ENCODE assay signal across 10 mouse cellular contexts in the genomic region with DNA sequence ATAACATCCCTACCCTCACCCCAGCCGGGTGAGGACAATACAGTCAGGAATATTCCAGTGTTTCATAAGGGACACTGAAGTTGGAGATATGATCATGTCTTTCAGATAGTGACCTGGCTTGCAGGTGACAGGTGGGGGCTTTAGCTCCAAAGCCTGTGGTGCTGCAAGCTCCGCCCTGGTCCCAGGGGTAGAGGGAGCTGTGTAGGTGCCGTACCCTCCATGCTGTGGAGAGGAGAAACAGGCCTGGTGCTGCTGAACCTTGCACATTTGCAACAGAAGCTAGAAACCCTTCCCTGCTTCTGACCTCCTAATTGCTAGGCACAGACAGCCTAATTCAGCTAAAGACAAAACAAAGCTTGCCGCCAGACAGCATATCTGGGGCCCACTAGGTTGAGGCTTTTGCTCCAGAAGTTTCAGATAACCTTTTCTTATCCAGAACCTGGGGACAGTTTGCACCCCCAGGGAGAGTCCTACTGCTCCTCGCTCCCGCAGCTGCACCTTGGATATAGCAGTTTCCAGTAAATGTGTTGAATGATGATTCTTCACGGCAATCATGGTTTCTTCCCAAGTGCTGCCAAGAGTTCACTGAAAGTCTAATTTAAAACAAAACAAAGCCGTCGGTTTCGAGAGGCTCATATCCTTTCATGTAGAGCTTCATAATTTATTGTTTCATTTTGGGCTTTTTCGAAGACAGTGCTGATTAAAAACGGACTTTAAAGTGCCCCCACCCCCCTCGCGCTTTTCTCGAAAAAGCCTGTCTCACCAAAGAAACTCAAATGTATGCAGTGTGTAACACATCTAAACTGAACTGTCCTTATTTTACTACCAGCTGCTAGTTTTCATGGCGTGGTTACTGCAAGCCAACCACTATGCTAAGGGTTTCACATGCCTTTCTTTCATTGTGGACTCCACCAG. TPM values are rescaled to one million over a fixed set of nuclear protein-coding genes. Genes with fewer than 3 reads are reported as not detected.
DNase-seq lines count a peak whose midpoint lies in the region; ATAC-seq and TF ChIP-seq lines count a peak whose summit lies in the region.
"Had no signal": no experiment of that assay in that cellular context is flagged by ENCODE, and none has a peak within 500 bp of the region (broad histone marks: within the 10 kb centered on the region; RNA-seq: fewer than 3 reads in every experiment).

No protein-coding gene starts in this region.

- H3K4me3 ChIP-seq in heart, embryonic 15.5 days, result no peak overlapping the region
- H3K4me3 ChIP-seq in midbrain, embryonic 15.5 days, result no peak overlapping the region
- H3K4me3 ChIP-seq in midbrain, postnatal 0 days (ENCODE audit: low read depth, low read length), result no peak overlapping the region
- H3K4me3 ChIP-seq in forebrain, embryonic 16.5 days (replicated peaks; ENCODE audit: low read length), result no peak overlapping the region
- no peak overlapping the region for H3K4me3 ChIP-seq in neural tube, embryonic 15.5 days (replicated peaks)

- no peaks in the 10 kb centered on the region for H3K9me3 ChIP-seq in heart, embryonic 15.5 days (replicated peaks)
- H3K9me3 ChIP-seq in midbrain, embryonic 15.5 days, result no peaks in the 10 kb centered on the region
- no peaks in the 10 kb centered on the region for H3K9me3 ChIP-seq in midbrain, postnatal 0 days (ENCODE audit: low read length)
- H3K9me3 ChIP-seq in forebrain, embryonic 16.5 days (ENCODE audit: control insufficient read depth, low read length), result no peaks in the 10 kb centered on the region
- no peaks in the 10 kb centered on the region for H3K9me3 ChIP-seq in neural tube, embryonic 15.5 days (replicated peaks)

- H3K4me1 ChIP-seq in heart, embryonic 15.5 days (replicated peaks), result peaks cover 45% of the 10 kb centered on the region
- H3K4me1 ChIP-seq in midbrain, embryonic 15.5 days, result no peaks in the 10 kb centered on the region
- no peaks in the 10 kb centered on the region for H3K4me1 ChIP-seq in midbrain, postnatal 0 days (ENCODE audit: insufficient read depth, low read length)
- H3K4me1 ChIP-seq in forebrain, embryonic 16.5 days (replicated peaks; ENCODE audit: control insufficient read depth, insufficient read depth, low read length), result peaks cover 17% of the 10 kb centered on the region
- peaks cover 23% of the 10 kb centered on the region for H3K4me1 ChIP-seq in neural tube, embryonic 15.5 days

- 0 out of 2 replicates have a peak overlapping the region, but pooled peaks have one; percentile 3 for H3K9ac ChIP-seq in heart, embryonic 15.5 days
- no peak overlapping the region for H3K9ac ChIP-seq in midbrain, embryonic 15.5 days
- no peak overlapping the region for H3K9ac ChIP-seq in midbrain, postnatal 0 days (replicated peaks; ENCODE audit: low read length, poor library complexity, severe bottlenecking)
- H3K9ac ChIP-seq in forebrain, embryonic 16.5 days (replicated peaks; ENCODE audit: low read depth, low read length), result no peak overlapping the region
- H3K9ac ChIP-seq in neural tube, embryonic 15.5 days (replicated peaks), result no peak overlapping the region

- no peak for DNase-seq in heart, postnatal 36 days
- DNase-seq in midbrain, postnatal 0 days (ENCODE audit: low spot score), result no peak
- DNase-seq in adrenal gland, postnatal 25 days, result no peak
- DNase-seq in layer of hippocampus, adult 18-20 months (ENCODE audit: low spot score in 2 of 2), result no peak

- no peak for ATAC-seq in heart, embryonic 15.5 days (replicated peaks; ENCODE audit: insufficient number of reproducible peaks, insufficient read depth, low FRiP score, low read depth)
- 0 out of 2 replicates have a peak, but pooled peaks have one; percentile 27 for ATAC-seq in midbrain, embryonic 15.5 days (replicated peaks)
- no peak for ATAC-seq in midbrain, postnatal 0 days (ENCODE audit: low FRiP score)
- peak; percentile 46 for ATAC-seq in forebrain, embryonic 16.5 days
- 0 out of 2 replicates have a peak, but pooled peaks have one; percentile 32 for ATAC-seq in neural tube, embryonic 15.5 days (ENCODE audit: low FRiP score)
- ATAC-seq: activated CD4-positive, CD25-positive, alpha-beta regulatory T cell, adult 4 months had no signal

- no peak for TF ChIP-seq CTCF in midbrain, postnatal 0 days (IDR thresholded peaks at IDR 0.05)

- intact Hi-C loops in heart, postnatal 36 days (cut with DNase I), result no loop called here

- no peaks in the 10 kb centered on the region for H3K27me3 ChIP-seq in heart, embryonic 15.5 days
- H3K27me3 ChIP-seq in midbrain, embryonic 15.5 days (replicated peaks), result peaks cover 14% of the 10 kb centered on the region; the same call in 1 of the 2 replicates
- no peaks in the 10 kb centered on the region for H3K27me3 ChIP-seq in midbrain, postnatal 0 days (ENCODE audit: insufficient read depth, low read length)
- no peaks in the 10 kb centered on the region for H3K27me3 ChIP-seq in forebrain, embryonic 16.5 days (replicated peaks; ENCODE audit: control insufficient read depth, insufficient read depth, low read length)
- H3K27me3 ChIP-seq in neural tube, embryonic 15.5 days (replicated peaks), result no peaks in the 10 kb centered on the region

- H3K4me2 ChIP-seq in heart, embryonic 15.5 days, result no peak overlapping the region
- H3K4me2 ChIP-seq in midbrain, embryonic 15.5 days, result no peak overlapping the region
- no peak overlapping the region for H3K4me2 ChIP-seq in midbrain, postnatal 0 days (ENCODE audit: low read depth, low read length, poor library complexity, severe bottlenecking)
- peak overlapping the region; percentile 8; the same call in 1 of the 2 replicates for H3K4me2 ChIP-seq in forebrain, embryonic 16.5 days (ENCODE audit: low read length)
- 0 out of 2 replicates have a peak overlapping the region, but pooled peaks have one; percentile 11 for H3K4me2 ChIP-seq in neural tube, embryonic 15.5 days

- H3K27ac ChIP-seq in heart, embryonic 15.5 days, result peak overlapping the region; percentile 44
- H3K27ac ChIP-seq in midbrain, embryonic 15.5 days, result no peak overlapping the region
- H3K27ac ChIP-seq in midbrain, postnatal 0 days (ENCODE audit: low read depth, low read length), result no peak overlapping the region
- H3K27ac ChIP-seq in forebrain, embryonic 16.5 days (ENCODE audit: low read length), result no peak overlapping the region; the same call in 1 of the 2 replicates
- 0 out of 2 replicates have a peak overlapping the region, but pooled peaks have one; percentile 33 for H3K27ac ChIP-seq in neural tube, embryonic 15.5 days (replicated peaks)
- H3K27ac ChIP-seq: macrophage had no signal

- WGBS in heart, embryonic 15.5 days, result 48% methylated on average over 16 of the region's 16 CpGs
- WGBS in midbrain, embryonic 15.5 days, result 66% methylated on average over 16 of the region's 16 CpGs
- WGBS in midbrain, postnatal 0 days, result 70% methylated on average over 16 of the region's 16 CpGs
- WGBS in forebrain, embryonic 16.5 days, result 24% methylated on average over 16 of the region's 16 CpGs
- WGBS in neural tube, embryonic 15.5 days, result 28% methylated on average over 16 of the region's 16 CpGs

- H3K36me3 ChIP-seq in heart, embryonic 15.5 days, result no peaks in the 10 kb centered on the region
- no peaks in the 10 kb centered on the region for H3K36me3 ChIP-seq in midbrain, embryonic 15.5 days (replicated peaks)
- no peaks in the 10 kb centered on the region for H3K36me3 ChIP-seq in midbrain, postnatal 0 days (ENCODE audit: insufficient read depth, low read length)
- no peaks in the 10 kb centered on the region for H3K36me3 ChIP-seq in forebrain, embryonic 16.5 days (ENCODE audit: control insufficient read depth, insufficient read depth)
- H3K36me3 ChIP-seq in neural tube, embryonic 15.5 days, result no peaks in the 10 kb centered on the region

RNA-seq across cellular contexts. Expression of gene Tanc1, which starts 49.3 kb away (rescaled TPM):
- polyA plus RNA-seq in heart, embryonic 15.5 days (2015; fragmentation: Nextera tagmentation; extraction: Ambion mirVana), result 22.9 and 27.9 TPM in 2 replicates
- total RNA-seq in heart, postnatal 36 days (2021), result 10 to 100 TPM; 26.6 to 29.8 TPM
- polyA plus RNA-seq in midbrain, embryonic 15.5 days (2015; fragmentation: Nextera tagmentation; extraction: Ambion mirVana), result 6.0 and 6.8 TPM in 2 replicates
- 7.3 and 8.0 TPM in 2 replicates for total RNA-seq in midbrain, postnatal 0 days (2014; rRNA removed)
- 2.3 and 2.7 TPM in 2 replicates for polyA plus RNA-seq in midbrain, postnatal 0 days (2015; fragmentation: Nextera tagmentation; extraction: Ambion mirVana)
- polyA plus RNA-seq in forebrain, embryonic 16.5 days (2015; fragmentation: Nextera tagmentation; extraction: Ambion mirVana), result 8.7 and 10.7 TPM in 2 replicates
- polyA plus RNA-seq in neural tube, embryonic 15.5 days (2015; fragmentation: Nextera tagmentation; extraction: Ambion mirVana), result 8.5 and 11.7 TPM in 2 replicates
- total RNA-seq in adrenal gland, postnatal 25 days (2021), result 20.2 and 20.6 TPM in 2 replicates
- total RNA-seq in layer of hippocampus, adult 18-20 months (2021), result 100 to 1,000 TPM; 109 to 114 TPM

Comparison
In these comparisons a context has a peak if more than half of its experiments do, and no peak if none do; other contexts are left out.
1. ATAC-seq: peak in midbrain, embryonic 15.5 days (single experiment), forebrain, embryonic 16.5 days (single experiment) and neural tube, embryonic 15.5 days (single experiment); none in heart, embryonic 15.5 days (single experiment) and midbrain, postnatal 0 days (single experiment).
2. H3K27ac ChIP-seq: peak in heart, embryonic 15.5 days (single experiment) and neural tube, embryonic 15.5 days (single experiment); none in midbrain, embryonic 15.5 days (single experiment), midbrain, postnatal 0 days (single experiment) and forebrain, embryonic 16.5 days (single experiment).
3. H3K4me2 ChIP-seq: peak in forebrain, embryonic 16.5 days (single experiment) and neural tube, embryonic 15.5 days (single experiment); none in heart, embryonic 15.5 days (single experiment), midbrain, embryonic 15.5 days (single experiment) and midbrain, postnatal 0 days (single experiment).